ENCODE assay signal across 25 mouse cellular contexts in the genomic region with DNA sequence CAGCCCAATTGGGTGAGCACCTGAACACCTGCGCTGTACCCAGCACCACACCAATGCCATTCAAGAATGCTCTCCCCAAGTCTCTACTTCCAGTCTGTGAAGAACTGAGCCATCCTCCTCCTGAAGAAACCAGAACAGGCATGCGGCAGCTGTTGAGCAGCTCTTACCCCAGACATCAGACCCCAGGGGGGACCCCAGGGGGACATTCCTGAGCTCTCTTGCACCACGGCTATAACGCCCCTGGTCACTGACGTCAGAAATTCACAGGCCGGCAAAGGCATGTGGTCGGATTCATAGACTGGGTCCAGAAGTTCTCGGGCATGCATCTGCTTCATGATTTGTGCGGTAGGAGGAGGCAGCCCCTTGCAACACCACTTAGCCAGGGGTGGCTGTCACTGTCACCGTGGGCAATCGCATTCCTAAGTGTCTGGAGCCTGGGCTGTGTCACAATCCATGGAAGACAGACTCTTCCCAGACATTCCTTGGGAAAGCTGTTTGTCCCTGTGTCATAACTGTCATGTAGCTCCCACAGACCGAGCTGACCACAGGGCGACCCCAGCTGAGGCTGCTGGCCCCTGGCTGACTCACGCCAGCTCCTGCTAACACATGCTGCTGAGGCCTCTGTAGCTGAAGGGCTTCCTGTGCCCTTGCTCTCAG.
DNase-seq lines count a peak whose midpoint lies in the region; ATAC-seq and TF ChIP-seq lines count a peak whose summit lies in the region.
"Had no signal": no experiment of that assay in that cellular context is flagged by ENCODE, and none has a peak within 500 bp of the region (broad histone marks: within the 10 kb centered on the region; RNA-seq: fewer than 3 reads in every experiment).

No protein-coding gene starts in this region.

- peaks cover 2% of the 10 kb centered on the region for H3K27me3 ChIP-seq in lung, embryonic 16.5 days (ENCODE audit: control insufficient read depth, insufficient read depth, low read depth, low read length)
- no peaks in the 10 kb centered on the region for H3K27me3 ChIP-seq in C2C12 (ENCODE audit: control insufficient read depth, insufficient read depth, insufficient read length)
- H3K27me3 ChIP-seq: embryonic facial prominence, embryonic 13.5 days; forebrain, embryonic 15.5 days; liver, embryonic 15.5 days; midbrain, embryonic 12.5 days; neural tube, embryonic 13.5 days had no signal

- H3K4me2 ChIP-seq in lung, embryonic 16.5 days (ENCODE audit: low read depth, low read length): no peak overlapping the region
- H3K4me2 ChIP-seq: embryonic facial prominence, embryonic 13.5 days; forebrain, embryonic 15.5 days; liver, embryonic 15.5 days; midbrain, embryonic 12.5 days; neural tube, embryonic 13.5 days had no signal

- H3K9ac ChIP-seq in lung, embryonic 16.5 days (ENCODE audit: low read length): no peak overlapping the region
- H3K9ac ChIP-seq: embryonic facial prominence, embryonic 13.5 days; forebrain, embryonic 15.5 days; liver, embryonic 15.5 days; midbrain, embryonic 12.5 days; neural tube, embryonic 13.5 days had no signal

- DNase-seq in kidney, postnatal 14 days: peak; percentile 41
- DNase-seq in kidney, adult 11 months: no peak
- DNase-seq in lung, postnatal 14 days: no peak
- DNase-seq in lung, postnatal 4 days: peak; percentile 29 to 78
- DNase-seq in gastrocnemius, postnatal 36 days: no peak
- no peak for DNase-seq in spleen, postnatal 36 days (ENCODE audit: low spot score in 2 of 2)
- DNase-seq: adrenal gland, postnatal 25 days; cerebellum, adult 11-12 months; cerebellum, adult 9-11 months; embryo, embryonic 11 days; gastrocnemius, adult 2 months; heart, adult 2 months; heart, postnatal 14 days; kidney, adult 8-10 months had no signal

- WGBS in lung, embryonic 16.5 days: 51% methylated on average over 14 of the region's 14 CpGs

- H3K4me1 ChIP-seq in lung, embryonic 16.5 days (replicated peaks; ENCODE audit: control insufficient read depth, insufficient read depth, low read length): no peaks in the 10 kb centered on the region
- H3K4me1 ChIP-seq: embryonic facial prominence, embryonic 13.5 days; forebrain, embryonic 15.5 days; liver, embryonic 15.5 days; midbrain, embryonic 12.5 days; neural tube, embryonic 13.5 days had no signal

- no peak for TF ChIP-seq CTCF in C2C12 (IDR thresholded peaks at IDR 0.05; ENCODE audit: control insufficient read depth, insufficient read depth, insufficient read length)

- H3K9me3 ChIP-seq in lung, embryonic 16.5 days (ENCODE audit: control insufficient read depth, low read length): no peaks in the 10 kb centered on the region
- H3K9me3 ChIP-seq: embryonic facial prominence, embryonic 13.5 days; forebrain, embryonic 10.5 days; forebrain, embryonic 15.5 days; G1E; hindbrain, embryonic 10.5 days; liver, embryonic 15.5 days; midbrain, embryonic 12.5 days; neural tube, embryonic 13.5 days had no signal

- H3ac ChIP-seq in C2C12 (ENCODE audit: control insufficient read depth, insufficient read length, low read depth): no peak overlapping the region

- H3K79me3 ChIP-seq in C2C12 (ENCODE audit: low read depth): no peaks in the 10 kb centered on the region

- intact Hi-C loops in gastrocnemius, postnatal 36 days (cut with DNase I): no loop called here

- no peak overlapping the region for H3K27ac ChIP-seq in lung, embryonic 16.5 days (ENCODE audit: low read length)
- H3K27ac ChIP-seq: embryonic facial prominence, embryonic 13.5 days; forebrain, embryonic 10.5 days; forebrain, embryonic 15.5 days; gastrocnemius, adult 2 months; heart, adult 2 months; hindbrain, embryonic 10.5 days; liver, embryonic 15.5 days; midbrain, embryonic 12.5 days; neural tube, embryonic 13.5 days had no signal

- H3K79me2 ChIP-seq in C2C12 (ENCODE audit: control insufficient read depth, insufficient read depth): no peaks in the 10 kb centered on the region

- H3K36me3 ChIP-seq in lung, embryonic 16.5 days (ENCODE audit: control insufficient read depth, insufficient read depth, low read length): no peaks in the 10 kb centered on the region
- H3K36me3 ChIP-seq in C2C12 (ENCODE audit: control insufficient read depth, insufficient read depth): no peaks in the 10 kb centered on the region
- H3K36me3 ChIP-seq: embryonic facial prominence, embryonic 13.5 days; forebrain, embryonic 10.5 days; forebrain, embryonic 15.5 days; G1E; hindbrain, embryonic 10.5 days; liver, embryonic 15.5 days; midbrain, embryonic 12.5 days; neural tube, embryonic 13.5 days had no signal

- no peak overlapping the region for H3K4me3 ChIP-seq in lung, embryonic 16.5 days (ENCODE audit: low read length)
- H3K4me3 ChIP-seq in C2C12 (ENCODE audit: insufficient read depth, poor library complexity, severe bottlenecking): no peak overlapping the region
- H3K4me3 ChIP-seq: embryonic facial prominence, embryonic 13.5 days; forebrain, embryonic 10.5 days; forebrain, embryonic 15.5 days; gastrocnemius, adult 2 months; heart, adult 2 months; hindbrain, embryonic 10.5 days; liver, embryonic 15.5 days; midbrain, embryonic 12.5 days; neural tube, embryonic 13.5 days had no signal

- ATAC-seq in lung, embryonic 16.5 days (ENCODE audit: low read depth): peak; percentile 69; the same call in 1 of the 2 replicates
- ATAC-seq: forebrain, embryonic 15.5 days; hindbrain, embryonic 16.5 days had no signal

TF ChIP-seq in C2C12, 6 proteins besides CTCF, POLR2A, EP300 and RAD21:
- TF ChIP-seq FOSL1 (IDR thresholded peaks at IDR 0.05; ENCODE audit: insufficient read depth, low read length, poor library complexity, severe bottlenecking) (no peak), MYOD1 (IDR thresholded peaks at IDR 0.05; ENCODE audit: control insufficient read depth, insufficient read length, low read depth) (peak; percentile 53), CEBPB (IDR thresholded peaks at IDR 0.05; ENCODE audit: low read depth) (peak; percentile 71), MAX (IDR thresholded peaks at IDR 0.05) (no peak), MYOG (IDR thresholded peaks at IDR 0.05; ENCODE audit: control insufficient read depth, extremely low read depth, insufficient read length) (no peak), USF1 (IDR thresholded peaks at IDR 0.05; ENCODE audit: low read depth) (no peak)

Comparison
In these comparisons a context has a peak if more than half of its experiments do, and no peak if none do; other contexts are left out.
1. DNase-seq: peak in kidney, postnatal 14 days (single experiment) and lung, postnatal 4 days (2 of 2); none in kidney, adult 11 months (single experiment), lung, postnatal 14 days (single experiment), gastrocnemius, postnatal 36 days (0 of 2) and spleen, postnatal 36 days (0 of 2).